Mouse (Mus musculus): ENCODE data around the gene Rab3c.

- TF ChIP-seq MAX (IDR thresholded peaks at IDR 0.05; ENCODE audit: low read depth): no peak
- TF ChIP-seq CEBPB (IDR thresholded peaks at IDR 0.05; ENCODE audit: insufficient read depth, poor library complexity, severe bottlenecking): no peak
Measured at GRCm38 (mm10) chr13:110248481-110248880, 32.3 kb downstream of the Rab3c start.
